Mouse (Mus musculus): ENCODE measurements around the gene Ythdf2. TPM values are rescaled to one million over a fixed set of nuclear protein-coding genes. Genes with fewer than 3 reads are reported as not detected.

Ythdf2 gene
- total RNA-seq, 2 experiments from 2014 or later, result 29.5 to 33.7 TPM

DNA sequence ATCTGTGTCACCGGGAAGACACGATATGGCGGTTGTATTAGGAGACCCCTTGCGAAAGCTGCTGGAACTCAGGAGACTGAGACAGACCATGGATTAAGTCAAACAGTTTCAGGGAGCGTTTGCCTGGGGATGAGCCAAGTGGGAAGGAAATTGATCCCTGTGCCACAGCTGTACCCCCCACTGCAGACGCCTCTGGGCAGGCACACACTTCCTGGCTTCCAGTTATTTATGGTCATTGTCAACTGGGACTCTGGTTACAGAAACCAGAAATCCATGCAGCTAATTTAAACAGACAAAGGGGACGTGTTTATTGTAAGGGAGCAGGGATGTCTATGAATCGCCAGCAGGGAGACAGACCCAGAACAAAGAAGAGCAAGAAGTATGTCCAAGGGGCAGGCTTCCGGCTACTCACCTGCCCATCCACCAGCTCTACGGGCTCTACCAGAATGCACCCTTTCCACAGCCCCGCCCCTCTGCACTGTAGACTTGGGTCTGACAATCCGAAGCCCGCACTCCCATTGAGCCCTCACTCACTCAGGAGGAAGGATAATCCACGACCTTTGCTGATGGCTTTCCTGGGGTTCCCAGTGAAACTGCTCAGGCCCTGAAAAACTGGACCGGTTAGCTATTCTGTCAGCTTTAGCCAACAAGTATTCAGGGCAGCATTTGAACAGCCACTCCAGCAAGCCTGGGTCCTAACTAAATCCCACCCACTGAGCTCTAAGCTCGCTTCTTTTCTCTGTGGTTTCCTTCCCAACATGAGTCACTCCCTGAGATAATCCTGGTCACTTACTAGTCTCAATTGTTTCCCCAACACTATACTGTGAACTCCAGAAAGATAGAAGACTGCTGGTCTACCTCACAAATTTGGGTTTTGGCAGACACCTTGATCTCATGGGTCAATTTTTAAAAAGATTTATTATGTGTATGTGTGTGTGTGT lies 45.5 kb downstream of the Ythdf2 start:
- DNase-seq, result no peak
- intact Hi-C loops (cut with DNase I; ENCODE audit: low total_unique reads), result no loop called here

DNA sequence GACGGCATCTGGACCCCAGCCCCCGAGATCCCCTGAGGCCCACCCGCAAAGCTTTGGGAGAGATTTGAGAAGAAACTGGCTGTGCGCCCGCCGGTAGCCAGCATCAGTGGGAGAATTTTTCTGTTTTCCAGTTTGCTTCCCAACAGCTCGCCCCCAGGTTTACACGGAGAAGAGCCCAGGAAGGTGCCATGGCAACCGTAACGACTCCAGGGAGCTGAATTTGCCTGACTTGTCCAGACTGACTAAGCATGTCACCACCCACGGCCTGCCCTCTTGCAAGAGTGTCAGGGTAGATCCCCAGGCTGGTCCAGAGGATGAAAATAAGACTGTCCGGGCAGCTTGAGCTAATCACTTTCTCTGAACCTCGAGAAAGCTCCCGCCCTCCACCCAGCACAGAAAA lies 46.4 kb downstream of the Ythdf2 start:
- DNase-seq, result no peak
- intact Hi-C loops (cut with DNase I; ENCODE audit: low total_unique reads), result no loop called here

DNA sequence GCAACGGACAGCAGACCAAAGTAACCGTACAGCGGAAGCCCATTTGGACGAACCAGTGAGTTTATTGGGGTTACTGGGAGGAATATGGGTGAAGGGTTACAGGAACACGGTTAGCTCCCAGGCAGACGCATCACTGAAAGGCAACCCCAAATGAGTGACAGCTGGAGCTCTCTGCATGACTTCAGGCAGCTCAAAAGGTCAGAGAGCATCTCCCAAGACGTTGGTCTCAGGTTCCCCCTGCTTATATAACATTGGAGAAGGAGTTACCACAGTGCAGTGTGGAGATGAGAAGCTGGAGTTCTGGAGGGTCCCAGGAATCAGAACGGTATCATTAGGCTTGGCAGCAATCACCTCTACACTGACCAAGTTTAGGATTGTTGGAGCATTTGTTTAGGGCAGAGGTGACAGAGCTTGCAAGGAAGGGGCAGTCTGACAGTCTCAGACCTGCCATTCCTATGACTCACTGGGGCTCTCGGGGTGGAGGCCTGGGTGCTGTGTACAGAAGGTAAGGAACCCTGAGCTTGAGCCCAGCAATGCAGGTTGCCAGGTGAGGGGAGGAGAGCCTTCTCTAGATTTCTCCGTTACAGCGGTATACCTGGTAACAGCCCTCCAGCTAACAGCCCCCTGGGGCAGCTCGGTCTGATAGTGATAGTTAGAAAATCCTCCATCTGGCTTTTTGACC lies 55.0 kb downstream of the Ythdf2 start:
- no peak for DNase-seq
- intact Hi-C loops (cut with DNase I; ENCODE audit: low total_unique reads), result no loop called here

DNA sequence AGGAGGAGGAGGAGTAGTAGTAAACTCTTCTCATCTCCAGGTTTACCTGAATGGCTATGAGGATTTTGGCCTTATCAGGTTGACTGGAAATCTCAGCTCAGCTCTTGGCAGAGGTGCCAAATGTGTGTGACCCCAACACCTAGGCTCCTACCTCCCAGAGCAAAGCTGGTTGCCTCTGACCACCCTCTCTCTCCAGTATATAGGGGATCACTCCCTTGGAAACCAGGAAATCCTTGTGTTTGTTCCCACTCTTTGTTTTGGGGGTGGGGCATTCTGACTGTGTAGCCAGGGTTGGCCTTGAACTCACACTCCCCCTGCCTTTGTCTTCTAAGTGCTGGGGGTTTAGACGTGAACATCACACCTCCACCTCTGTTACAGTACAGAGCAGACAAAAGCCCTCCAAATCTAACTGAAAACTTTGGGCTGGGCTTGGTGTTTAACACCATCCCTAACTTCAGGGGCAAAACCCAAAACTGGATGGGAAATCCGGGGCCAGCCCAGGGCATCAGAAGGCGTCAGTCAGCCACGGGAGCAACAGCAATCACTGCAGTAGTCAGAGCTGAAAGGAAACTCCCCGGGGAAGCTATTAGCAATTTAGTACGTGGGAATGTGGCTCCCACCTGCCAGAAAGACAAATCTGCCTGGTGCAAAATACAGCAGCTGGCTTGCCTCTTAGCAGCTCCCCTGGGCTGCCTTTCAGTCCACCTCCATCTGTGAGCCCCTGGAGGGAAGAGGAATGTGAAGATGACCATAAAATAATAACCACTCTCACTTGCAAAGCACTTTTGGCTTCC lies 57.0 kb downstream of the Ythdf2 start:
- no peak for DNase-seq
- intact Hi-C loops (cut with DNase I; ENCODE audit: low total_unique reads), result loop anchor here (5.0 kb wide), 1 partner anchor 1878 kb away; the partner anchor contains the start of gene Serinc2

DNA sequence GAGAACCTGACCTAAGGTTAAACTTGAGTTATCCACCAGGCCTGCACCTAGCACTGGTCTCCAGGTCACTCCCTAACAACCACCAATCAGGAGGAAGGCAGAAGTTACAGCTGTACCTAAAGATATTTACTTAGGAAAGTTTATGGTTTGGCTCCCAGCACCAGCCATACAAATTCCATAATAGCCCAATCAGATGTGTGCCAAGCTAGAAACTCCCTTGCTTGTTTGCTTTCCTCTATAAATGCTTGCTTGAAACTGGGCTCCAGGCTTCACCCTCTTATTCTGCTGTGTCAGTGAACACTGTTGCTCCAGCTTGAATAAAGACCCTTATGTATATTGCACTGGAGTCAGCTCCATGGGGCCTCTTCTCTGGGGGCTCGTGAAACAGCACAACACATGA lies 60.4 kb downstream of the Ythdf2 start:
- intact Hi-C loops (cut with DNase I; ENCODE audit: low total_unique reads), result loop anchor here (5.0 kb wide), 1 partner anchor 1874 kb away; the partner anchor contains the start of gene Serinc2
- DNase-seq, result no peak

DNA sequence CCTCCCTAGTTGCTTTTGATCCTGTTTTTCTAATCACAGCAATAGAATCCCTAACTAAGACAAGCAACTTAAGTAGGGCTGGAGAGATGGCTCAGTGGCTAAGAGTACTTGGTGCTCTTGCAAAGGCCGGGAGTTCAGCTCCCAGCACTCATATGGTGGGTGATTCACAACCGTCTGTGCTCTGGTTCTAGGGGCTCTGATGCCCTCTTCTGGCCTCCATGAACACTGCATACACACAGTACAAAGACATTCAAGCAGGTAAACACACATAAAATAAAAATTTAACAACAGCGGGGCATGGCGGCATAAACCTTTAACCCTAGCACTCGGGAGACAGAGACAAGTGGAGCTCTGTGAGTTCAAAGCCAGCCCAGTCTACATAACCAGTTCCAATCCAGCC lies 65.9 kb downstream of the Ythdf2 start:
- intact Hi-C loops (cut with DNase I; ENCODE audit: low total_unique reads), result no loop called here
- DNase-seq, result no peak

DNA sequence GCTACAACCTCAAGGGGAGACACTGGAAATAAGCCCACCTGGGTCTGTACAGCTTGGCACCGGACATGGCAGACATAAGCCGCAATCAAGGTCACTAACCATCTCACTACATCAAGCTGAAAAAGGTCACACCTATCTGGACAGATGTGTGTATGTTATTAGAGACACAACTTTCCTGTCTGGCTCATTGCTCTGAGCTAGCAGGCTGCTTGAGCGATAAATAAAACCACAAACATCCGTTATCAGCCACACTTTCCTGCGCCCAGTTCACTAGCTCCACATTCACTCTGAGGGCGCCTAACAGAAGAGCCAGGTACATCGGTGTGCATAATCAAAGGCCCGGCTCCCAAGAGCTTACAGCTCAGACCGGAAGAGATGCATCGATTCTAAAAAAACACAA lies 67.0 kb downstream of the Ythdf2 start:
- no peak for DNase-seq
- intact Hi-C loops (cut with DNase I; ENCODE audit: low total_unique reads), result no loop called here

DNA sequence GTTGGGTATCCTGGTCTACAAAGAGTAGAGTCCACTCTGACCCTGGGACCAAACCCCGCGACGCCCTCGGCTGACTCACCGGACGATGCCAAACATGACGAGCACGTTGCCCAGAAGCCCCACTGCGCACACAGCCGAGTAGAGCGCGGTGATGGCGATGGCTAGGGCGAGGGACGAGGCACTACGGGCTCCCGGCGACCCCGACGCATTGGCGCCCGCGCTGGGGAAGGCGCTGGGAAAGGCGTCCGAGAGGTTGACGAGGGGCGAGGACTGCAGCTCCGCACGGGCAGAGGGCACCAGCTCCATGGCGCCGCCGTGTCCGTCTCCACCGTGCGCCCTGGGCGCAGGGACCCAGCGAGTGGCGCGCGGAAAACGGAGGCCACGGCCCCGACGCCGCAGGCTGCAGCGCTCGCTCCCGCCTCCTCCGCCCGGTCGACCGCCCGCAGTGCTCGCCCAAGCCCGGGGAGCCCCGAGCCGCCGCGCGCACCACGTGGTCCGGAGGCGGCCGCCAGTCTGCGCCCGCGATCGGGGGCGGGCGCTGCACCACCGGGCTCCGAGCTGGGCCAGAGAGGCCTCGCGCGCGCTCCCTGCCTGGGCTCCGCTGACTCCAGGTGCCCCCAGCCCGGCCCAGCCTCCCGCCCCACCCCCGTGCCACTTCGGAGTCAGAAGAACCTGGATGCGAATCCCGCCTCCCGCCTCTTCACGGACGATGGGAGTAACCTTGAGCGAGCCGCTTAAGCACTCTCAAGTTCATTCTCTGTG lies 67.8 kb downstream of the Ythdf2 start, which contains the start of gene Oprd1:
Oprd1 (minus strand) TSS at position 407 of the 762 bp plus-strand sequence.
- intact Hi-C loops (cut with DNase I; ENCODE audit: low total_unique reads), result no loop called here
- no peak for DNase-seq

DNA sequence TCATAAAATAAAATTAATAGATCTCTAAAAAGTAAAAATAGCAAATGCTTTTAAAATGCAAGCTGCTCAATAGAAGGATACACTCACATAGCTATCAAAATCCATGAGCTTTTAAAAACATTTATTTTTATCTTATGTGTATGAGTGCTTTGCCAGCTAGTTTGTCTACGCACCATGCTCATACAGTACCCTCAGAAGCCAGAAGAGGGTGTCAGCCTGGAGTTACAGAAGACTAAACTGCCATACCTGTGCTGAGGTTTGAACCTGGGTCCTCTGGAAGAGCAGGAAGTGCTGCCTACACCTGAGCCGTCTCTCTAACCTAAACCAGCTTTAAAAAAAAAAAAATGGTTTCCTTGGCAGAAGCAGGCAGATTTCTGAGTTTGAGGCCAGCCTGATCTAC lies 73.5 kb downstream of the Ythdf2 start:
- DNase-seq, result no peak
- intact Hi-C loops (cut with DNase I; ENCODE audit: low total_unique reads), result no loop called here

DNA sequence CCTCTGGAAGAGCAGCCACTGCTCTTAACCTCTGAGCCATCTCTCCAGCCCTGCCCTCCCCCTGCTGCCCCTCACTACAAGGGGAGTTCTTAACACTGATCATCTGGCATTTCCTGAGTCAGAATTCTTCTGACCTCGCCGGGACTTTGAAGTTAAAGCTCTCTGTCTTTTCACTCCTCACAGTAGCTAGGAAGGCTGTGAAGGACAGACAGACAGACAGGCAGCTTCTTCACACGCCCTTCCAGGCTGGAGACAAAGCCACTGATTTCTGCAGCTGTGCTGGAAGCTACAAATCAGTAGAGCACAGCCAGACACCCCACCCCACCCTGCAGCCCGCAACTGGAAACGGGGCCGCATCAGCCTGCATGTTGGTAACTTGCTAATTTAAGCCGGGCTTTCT lies 75.1 kb downstream of the Ythdf2 start:
- DNase-seq, result no peak
- intact Hi-C loops (cut with DNase I; ENCODE audit: low total_unique reads), result no loop called here

Small RNA genes within 50 kb of the gene (microRNA-seq; reads per million reads assigned to microRNA genes)
- gene Gm22033, result 0 reads per million in 2 experiments

Other genes starting within 250 kb of the Ythdf2 start
- under 1 TPM in 1 of 2 experiments, not detected in 1; 0.14 TPM for gene Gm10300, start 137.6 kb downstream of the Ythdf2 start, total RNA-seq (2021)
- gene Epb41, start 137.0 kb downstream of the Ythdf2 start, total RNA-seq (2021), result 10 to 100 TPM; 63.2 to 71.7 TPM
- under 1 TPM in 1 of 2 experiments, not detected in 1; 0.04 TPM for gene Oprd1, start 67.8 kb downstream of the Ythdf2 start, total RNA-seq (2021)
- 1 to 10 TPM; 9.4 to 9.9 TPM for gene Gmeb1, start 49.3 kb upstream of the Ythdf2 start, total RNA-seq (2021)
- 10 to 100 TPM; 22.8 to 26.9 TPM for gene Taf12, start 62.1 kb upstream of the Ythdf2 start, total RNA-seq (2021)
- under 1 TPM in 1 of 2 experiments, not detected in 1; 0.94 TPM for gene Rab42, start 91.1 kb upstream of the Ythdf2 start, total RNA-seq (2021)
- gene Trnau1ap, start 117.2 kb upstream of the Ythdf2 start, total RNA-seq (2021), result 10 to 100 TPM; 12.9 to 13.9 TPM
- 1 to 10 TPM; 7.5 to 9.1 TPM for gene Rcc1, start 141.3 kb upstream of the Ythdf2 start, total RNA-seq (2021)
- gene Phactr4, start 210.2 kb upstream of the Ythdf2 start, total RNA-seq (2021), result 10 to 100 TPM; 13.2 to 13.3 TPM

Data from gastrocnemius, postnatal 14 days (tissue).